Mouse (Mus musculus): ENCODE results near the gene Tex10. TPM values are rescaled to one million over a fixed set of nuclear protein-coding genes. Genes with fewer than 3 reads are reported as not detected.
"Not testable (repeated sequence)": the region's sequence is repeated elsewhere in the genome, so short reads cannot be mapped to it uniquely, and the experiment has no call there.

Tex10 gene
- polyA plus RNA-seq, 1 experiment: 15.2 TPM

DNA sequence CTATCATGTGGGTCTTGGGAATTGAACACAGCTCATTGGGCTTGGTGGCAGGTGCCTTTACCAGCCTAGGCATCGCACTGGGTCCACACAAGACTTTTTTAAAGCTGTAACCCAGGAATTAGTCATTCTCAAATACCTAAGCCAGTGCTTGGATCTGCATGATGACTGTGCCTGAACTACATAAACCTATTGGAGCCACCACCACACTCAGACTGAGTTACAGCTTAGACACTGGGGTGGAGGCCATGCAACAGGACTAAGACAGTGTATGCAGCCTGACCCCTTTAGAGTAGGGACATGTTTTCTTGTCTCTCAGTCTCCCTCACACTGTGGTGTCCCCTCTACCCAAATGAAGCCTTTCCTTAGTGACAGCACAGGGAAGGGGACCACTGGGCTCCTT lies 50.6 kb downstream of the Tex10 start:
- WGBS: 100% methylated on average over 1 of the region's 1 CpGs
- DNase-seq: no peak
- Histone ChIP-seq H3K27me3 (ENCODE audit: control insufficient read depth, insufficient read depth, low read length) (no peaks in the 10 kb centered on the region), H3K27ac (ENCODE audit: insufficient read depth, low read length) (no peak overlapping the region), H3K4me3 (replicated peaks; ENCODE audit: insufficient read depth, low read depth, low read length) (no peak overlapping the region), H3K4me1 (ENCODE audit: control insufficient read depth, insufficient read depth, low read length) (no peaks in the 10 kb centered on the region)
- TF ChIP-seq CTCF (IDR thresholded peaks at IDR 0.05; ENCODE audit: borderline replicate concordance, insufficient read depth, low read depth, low read length): no peak
- no peak for TF ChIP-seq POLR2A (IDR thresholded peaks at IDR 0.05; ENCODE audit: borderline replicate concordance, insufficient read depth, low read length)

- peaks cover 14% of the 10 kb centered on the region for H3K4me1 ChIP-seq (ENCODE audit: control insufficient read depth, insufficient read depth, low read length)
- TF ChIP-seq POLR2A (IDR thresholded peaks at IDR 0.05; ENCODE audit: borderline replicate concordance, insufficient read depth, low read length) (no peak), CTCF (IDR thresholded peaks at IDR 0.05; ENCODE audit: borderline replicate concordance, insufficient read depth, low read depth, low read length) (no peak)
- H3K27me3 ChIP-seq (ENCODE audit: control insufficient read depth, insufficient read depth, low read length): no peaks in the 10 kb centered on the region
- no peak overlapping the region for H3K27ac ChIP-seq (ENCODE audit: insufficient read depth, low read length)
- WGBS: 90% methylated on average over 8 of the region's 8 CpGs
- no peak overlapping the region for H3K4me3 ChIP-seq (replicated peaks; ENCODE audit: insufficient read depth, low read depth, low read length)
- DNase-seq: no peak
Measured at GRCm38 (mm10) chr4:48418831-48419468, 54.3 kb downstream of the Tex10 start.

- no peak overlapping the region for H3K4me3 ChIP-seq (replicated peaks; ENCODE audit: insufficient read depth, low read depth, low read length)
- H3K4me1 ChIP-seq (ENCODE audit: control insufficient read depth, insufficient read depth, low read length): peaks cover 14% of the 10 kb centered on the region
- no peaks in the 10 kb centered on the region for H3K27me3 ChIP-seq (ENCODE audit: control insufficient read depth, insufficient read depth, low read length)
- WGBS: 39% methylated on average over 10 of the region's 10 CpGs
- no peak overlapping the region for H3K27ac ChIP-seq (ENCODE audit: insufficient read depth, low read length)
- DNase-seq: peak; percentile 23 to 30
- TF ChIP-seq CTCF (IDR thresholded peaks at IDR 0.05; ENCODE audit: borderline replicate concordance, insufficient read depth, low read depth, low read length) (no peak), POLR2A (IDR thresholded peaks at IDR 0.05; ENCODE audit: borderline replicate concordance, insufficient read depth, low read length) (no peak)
Measured at GRCm38 (mm10) chr4:48415838-48416335, 57.4 kb downstream of the Tex10 start.

DNA sequence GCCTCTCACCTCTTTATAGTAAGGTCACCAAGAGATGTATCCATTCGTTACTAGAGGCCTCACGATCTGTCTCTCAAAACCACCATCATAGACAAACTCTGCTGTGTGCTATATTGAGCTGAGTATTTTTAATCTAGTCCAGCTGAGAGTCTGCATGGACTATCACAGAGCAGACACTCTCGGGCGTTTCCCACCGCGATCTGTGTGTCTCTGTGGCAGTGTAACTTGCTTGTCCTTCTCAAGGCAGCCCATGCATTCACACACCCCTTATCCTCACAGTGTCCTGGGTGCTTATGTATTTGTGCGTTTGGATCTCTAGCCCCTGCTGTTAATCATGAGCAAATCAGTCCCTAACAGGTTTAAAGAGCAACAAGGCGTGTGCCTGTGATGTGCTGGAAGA lies 59.8 kb downstream of the Tex10 start:
- Histone ChIP-seq H3K27ac (ENCODE audit: insufficient read depth, low read length) (no peak overlapping the region), H3K4me1 (ENCODE audit: control insufficient read depth, insufficient read depth, low read length) (peaks cover 14% of the 10 kb centered on the region), H3K4me3 (replicated peaks; ENCODE audit: insufficient read depth, low read depth, low read length) (no peak overlapping the region), H3K27me3 (ENCODE audit: control insufficient read depth, insufficient read depth, low read length) (no peaks in the 10 kb centered on the region)
- WGBS: 95% methylated on average over 8 of the region's 8 CpGs
- no peak for DNase-seq
- TF ChIP-seq POLR2A (IDR thresholded peaks at IDR 0.05; ENCODE audit: borderline replicate concordance, insufficient read depth, low read length): no peak
- no peak for TF ChIP-seq CTCF (IDR thresholded peaks at IDR 0.05; ENCODE audit: borderline replicate concordance, insufficient read depth, low read depth, low read length)

DNA sequence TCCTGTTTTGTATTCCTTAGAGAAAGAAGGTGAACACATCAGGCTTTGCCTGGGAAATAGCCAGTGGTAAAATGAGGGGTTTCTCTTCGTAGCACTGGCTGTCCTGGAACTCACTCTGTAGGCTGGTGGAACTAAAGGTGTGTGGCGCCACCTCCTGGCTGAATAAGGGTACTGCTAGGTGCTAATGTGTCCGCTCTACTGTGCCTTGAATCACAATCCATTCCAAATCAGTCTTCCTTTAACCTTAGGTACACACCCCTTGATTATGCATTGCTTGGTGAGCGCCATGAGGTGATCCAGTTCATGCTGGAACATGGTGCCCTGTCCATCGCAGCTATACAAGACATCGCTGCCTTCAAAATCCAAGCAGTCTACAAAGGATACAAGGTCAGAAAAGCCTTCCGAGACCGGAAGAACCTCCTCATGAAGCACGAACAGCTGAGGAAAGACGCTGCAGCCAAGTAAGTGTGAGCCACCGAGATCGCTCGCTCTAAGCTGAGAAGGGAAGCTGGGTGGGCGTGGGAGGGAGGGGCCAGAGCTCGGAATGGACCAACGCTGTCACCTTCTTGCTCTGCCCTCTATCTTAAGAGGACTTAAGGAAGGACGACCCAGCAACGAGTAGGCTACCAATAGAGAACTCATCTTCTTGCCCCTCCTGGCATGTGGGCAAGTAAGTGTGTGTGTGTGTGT lies 65.8 kb downstream of the Tex10 start:
- 58% methylated on average over 18 of the region's 18 CpGs for WGBS
- Histone ChIP-seq H3K27me3 (ENCODE audit: control insufficient read depth, insufficient read depth, low read length) (no peaks in the 10 kb centered on the region), H3K27ac (ENCODE audit: insufficient read depth, low read length) (no peak overlapping the region), H3K4me1 (ENCODE audit: control insufficient read depth, insufficient read depth, low read length) (no peaks in the 10 kb centered on the region), H3K4me3 (replicated peaks; ENCODE audit: insufficient read depth, low read depth, low read length) (no peak overlapping the region)
- peak; percentile 28 to 56 for DNase-seq
- TF ChIP-seq CTCF (IDR thresholded peaks at IDR 0.05; ENCODE audit: borderline replicate concordance, insufficient read depth, low read depth, low read length): peak; percentile 68
- no peak for TF ChIP-seq POLR2A (IDR thresholded peaks at IDR 0.05; ENCODE audit: borderline replicate concordance, insufficient read depth, low read length)

- not testable (repeated sequence) for H3K27ac ChIP-seq (ENCODE audit: insufficient read depth, low read length); H3K27me3 ChIP-seq (ENCODE audit: control insufficient read depth, insufficient read depth, low read length); H3K4me1 ChIP-seq (ENCODE audit: control insufficient read depth, insufficient read depth, low read length); DNase-seq; H3K4me3 ChIP-seq (replicated peaks; ENCODE audit: insufficient read depth, low read depth, low read length)
- WGBS: 89% methylated on average over 10 of the region's 10 CpGs
Measured at GRCm38 (mm10) chr4:48405724-48406491, 67.4 kb downstream of the Tex10 start.

DNA sequence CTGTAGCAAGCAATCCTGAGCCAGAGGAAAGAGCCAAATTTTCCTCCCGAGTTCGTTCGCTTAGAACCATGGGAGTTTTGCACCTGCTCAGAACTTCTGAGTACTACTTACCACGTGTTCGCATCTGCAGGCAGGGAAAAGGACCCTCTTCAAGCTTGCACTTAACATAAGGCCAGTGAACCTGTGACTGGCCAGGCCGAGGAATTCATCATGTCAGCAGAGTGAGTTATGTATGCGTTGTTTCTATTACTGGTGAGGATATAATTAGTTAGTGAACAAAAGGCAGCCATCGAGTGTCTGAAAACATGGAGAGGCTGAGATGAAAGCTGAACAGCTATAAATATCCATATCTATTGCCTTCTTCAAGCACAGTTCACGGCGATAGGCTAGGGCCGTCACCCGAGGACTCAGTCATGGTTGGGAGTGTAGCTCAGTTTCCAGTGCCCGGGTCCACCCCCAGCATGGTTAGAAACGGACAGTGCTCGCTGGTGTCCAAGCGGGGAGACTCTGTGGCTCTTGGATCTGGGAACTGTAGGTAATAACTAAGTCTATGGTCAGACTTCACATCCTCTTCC lies 70.1 kb downstream of the Tex10 start:
- 81% methylated on average over 16 of the region's 16 CpGs for WGBS

More for the DNA sequence above, 70.1 kb downstream of the Tex10 start:
- H3K27me3 ChIP-seq (ENCODE audit: control insufficient read depth, insufficient read depth, low read length): no peaks in the 10 kb centered on the region
- H3K4me1 ChIP-seq (ENCODE audit: control insufficient read depth, insufficient read depth, low read length): no peaks in the 10 kb centered on the region
- no peak overlapping the region for H3K4me3 ChIP-seq (replicated peaks; ENCODE audit: insufficient read depth, low read depth, low read length)
- no peak for DNase-seq
- TF ChIP-seq POLR2A (IDR thresholded peaks at IDR 0.05; ENCODE audit: borderline replicate concordance, insufficient read depth, low read length): no peak
- no peak for TF ChIP-seq CTCF (IDR thresholded peaks at IDR 0.05; ENCODE audit: borderline replicate concordance, insufficient read depth, low read depth, low read length)
- H3K27ac ChIP-seq (ENCODE audit: insufficient read depth, low read length): no peak overlapping the region

Measured in cerebellum, adult 2 months (tissue).